Mouse (Mus musculus): Measurements from ENCODE around the gene Slc44a3. TPM values are rescaled to one million over a fixed set of nuclear protein-coding genes. Genes with fewer than 3 reads are reported as not detected.

Slc44a3 gene
- polyA plus RNA-seq, 1 experiment: 0.20 TPM

GRCm38 (mm10) chr3:121570623-121571022 is 38.4 kb upstream of the Slc44a3 start:
- Histone ChIP-seq H3ac (ENCODE audit: control insufficient read depth, insufficient read length, low read depth) (no peak overlapping the region), H3K27me3 (ENCODE audit: control insufficient read depth, insufficient read depth, insufficient read length) (no peaks in the 10 kb centered on the region), H3K79me2 (ENCODE audit: control insufficient read depth, insufficient read depth) (no peaks in the 10 kb centered on the region), H3K4me3 (ENCODE audit: insufficient read depth, poor library complexity, severe bottlenecking) (no peak overlapping the region), H3K36me3 (ENCODE audit: control insufficient read depth, insufficient read depth) (no peaks in the 10 kb centered on the region), H3K79me3 (ENCODE audit: low read depth) (no peaks in the 10 kb centered on the region)
- TF ChIP-seq CEBPB (IDR thresholded peaks at IDR 0.05; ENCODE audit: low read depth): no peak
- TF ChIP-seq MYOD1 (IDR thresholded peaks at IDR 0.05; ENCODE audit: control insufficient read depth, insufficient read length, low read depth): no peak
- TF ChIP-seq CTCF (IDR thresholded peaks at IDR 0.05; ENCODE audit: control insufficient read depth, insufficient read depth, insufficient read length): no peak
- no peak for TF ChIP-seq USF1 (IDR thresholded peaks at IDR 0.05; ENCODE audit: low read depth)
- TF ChIP-seq FOSL1 (IDR thresholded peaks at IDR 0.05; ENCODE audit: insufficient read depth, low read length, poor library complexity, severe bottlenecking): no peak
- TF ChIP-seq MAX (IDR thresholded peaks at IDR 0.05): no peak
- no peak for TF ChIP-seq MYOG (IDR thresholded peaks at IDR 0.05; ENCODE audit: control insufficient read depth, extremely low read depth, insufficient read length)

- Histone ChIP-seq H3K36me3 (ENCODE audit: control insufficient read depth, insufficient read depth) (no peaks in the 10 kb centered on the region), H3K27me3 (ENCODE audit: control insufficient read depth, insufficient read depth, insufficient read length) (no peaks in the 10 kb centered on the region), H3K4me3 (ENCODE audit: insufficient read depth, poor library complexity, severe bottlenecking) (no peak overlapping the region), H3ac (ENCODE audit: control insufficient read depth, insufficient read length, low read depth) (no peak overlapping the region), H3K79me3 (ENCODE audit: low read depth) (no peaks in the 10 kb centered on the region), H3K79me2 (ENCODE audit: control insufficient read depth, insufficient read depth) (no peaks in the 10 kb centered on the region)
- TF ChIP-seq MYOG (IDR thresholded peaks at IDR 0.05; ENCODE audit: control insufficient read depth, extremely low read depth, insufficient read length) (no peak), MYOD1 (IDR thresholded peaks at IDR 0.05; ENCODE audit: control insufficient read depth, insufficient read length, low read depth) (no peak), MAX (IDR thresholded peaks at IDR 0.05) (no peak), FOSL1 (IDR thresholded peaks at IDR 0.05; ENCODE audit: insufficient read depth, low read length, poor library complexity, severe bottlenecking) (no peak), CTCF (IDR thresholded peaks at IDR 0.05; ENCODE audit: control insufficient read depth, insufficient read depth, insufficient read length) (no peak), CEBPB (IDR thresholded peaks at IDR 0.05; ENCODE audit: low read depth) (no peak), USF1 (IDR thresholded peaks at IDR 0.05; ENCODE audit: low read depth) (no peak)
Measured at GRCm38 (mm10) chr3:121569767-121570166, 37.6 kb upstream of the Slc44a3 start.

- H3ac ChIP-seq (ENCODE audit: control insufficient read depth, insufficient read length, low read depth): no peak overlapping the region
- TF ChIP-seq FOSL1 (IDR thresholded peaks at IDR 0.05; ENCODE audit: insufficient read depth, low read length, poor library complexity, severe bottlenecking): no peak
- no peak for TF ChIP-seq MYOD1 (IDR thresholded peaks at IDR 0.05; ENCODE audit: control insufficient read depth, insufficient read length, low read depth)
- H3K36me3 ChIP-seq (ENCODE audit: control insufficient read depth, insufficient read depth): no peaks in the 10 kb centered on the region
- no peaks in the 10 kb centered on the region for H3K79me3 ChIP-seq (ENCODE audit: low read depth)
- no peaks in the 10 kb centered on the region for H3K79me2 ChIP-seq (ENCODE audit: control insufficient read depth, insufficient read depth)
- H3K4me3 ChIP-seq (ENCODE audit: insufficient read depth, poor library complexity, severe bottlenecking): no peak overlapping the region
- no peaks in the 10 kb centered on the region for H3K27me3 ChIP-seq (ENCODE audit: control insufficient read depth, insufficient read depth, insufficient read length)
Measured at GRCm38 (mm10) chr3:121569004-121569403, 36.8 kb upstream of the Slc44a3 start.

GRCm38 (mm10) chr3:121567904-121568303 is 35.7 kb upstream of the Slc44a3 start:
- Histone ChIP-seq H3K79me3 (ENCODE audit: low read depth) (no peaks in the 10 kb centered on the region), H3K27me3 (ENCODE audit: control insufficient read depth, insufficient read depth, insufficient read length) (no peaks in the 10 kb centered on the region), H3K36me3 (ENCODE audit: control insufficient read depth, insufficient read depth) (no peaks in the 10 kb centered on the region), H3K4me3 (ENCODE audit: insufficient read depth, poor library complexity, severe bottlenecking) (no peak overlapping the region), H3ac (ENCODE audit: control insufficient read depth, insufficient read length, low read depth) (no peak overlapping the region), H3K79me2 (ENCODE audit: control insufficient read depth, insufficient read depth) (no peaks in the 10 kb centered on the region)
- no peak for TF ChIP-seq USF1 (IDR thresholded peaks at IDR 0.05; ENCODE audit: low read depth)
- TF ChIP-seq MYOG (IDR thresholded peaks at IDR 0.05; ENCODE audit: control insufficient read depth, extremely low read depth, insufficient read length): no peak
- TF ChIP-seq CTCF (IDR thresholded peaks at IDR 0.05; ENCODE audit: control insufficient read depth, insufficient read depth, insufficient read length): no peak
- no peak for TF ChIP-seq CEBPB (IDR thresholded peaks at IDR 0.05; ENCODE audit: low read depth)
- no peak for TF ChIP-seq MAX (IDR thresholded peaks at IDR 0.05)
- TF ChIP-seq MYOD1 (IDR thresholded peaks at IDR 0.05; ENCODE audit: control insufficient read depth, insufficient read length, low read depth): no peak
- no peak for TF ChIP-seq FOSL1 (IDR thresholded peaks at IDR 0.05; ENCODE audit: insufficient read depth, low read length, poor library complexity, severe bottlenecking)

- H3K27me3 ChIP-seq (ENCODE audit: control insufficient read depth, insufficient read depth, insufficient read length): no peaks in the 10 kb centered on the region
- no peak overlapping the region for H3K4me3 ChIP-seq (ENCODE audit: insufficient read depth, poor library complexity, severe bottlenecking)
- TF ChIP-seq MYOD1 (IDR thresholded peaks at IDR 0.05; ENCODE audit: control insufficient read depth, insufficient read length, low read depth) (no peak), CTCF (IDR thresholded peaks at IDR 0.05; ENCODE audit: control insufficient read depth, insufficient read depth, insufficient read length) (no peak), CEBPB (IDR thresholded peaks at IDR 0.05; ENCODE audit: low read depth) (no peak), MYOG (IDR thresholded peaks at IDR 0.05; ENCODE audit: control insufficient read depth, extremely low read depth, insufficient read length) (no peak), USF1 (IDR thresholded peaks at IDR 0.05; ENCODE audit: low read depth) (peak; percentile 59), MAX (IDR thresholded peaks at IDR 0.05) (no peak), FOSL1 (IDR thresholded peaks at IDR 0.05; ENCODE audit: insufficient read depth, low read length, poor library complexity, severe bottlenecking) (no peak)
- H3K36me3 ChIP-seq (ENCODE audit: control insufficient read depth, insufficient read depth): no peaks in the 10 kb centered on the region
- no peak overlapping the region for H3ac ChIP-seq (ENCODE audit: control insufficient read depth, insufficient read length, low read depth)
- H3K79me3 ChIP-seq (ENCODE audit: low read depth): no peaks in the 10 kb centered on the region
- H3K79me2 ChIP-seq (ENCODE audit: control insufficient read depth, insufficient read depth): no peaks in the 10 kb centered on the region
Measured at GRCm38 (mm10) chr3:121567337-121567900, 35.2 kb upstream of the Slc44a3 start.

- no peak overlapping the region for H3K4me3 ChIP-seq (ENCODE audit: insufficient read depth, poor library complexity, severe bottlenecking)
- no peaks in the 10 kb centered on the region for H3K36me3 ChIP-seq (ENCODE audit: control insufficient read depth, insufficient read depth)
- no peaks in the 10 kb centered on the region for H3K27me3 ChIP-seq (ENCODE audit: control insufficient read depth, insufficient read depth, insufficient read length)
- TF ChIP-seq CEBPB (IDR thresholded peaks at IDR 0.05; ENCODE audit: low read depth): no peak
- TF ChIP-seq MYOG (IDR thresholded peaks at IDR 0.05; ENCODE audit: control insufficient read depth, extremely low read depth, insufficient read length): no peak
- no peak for TF ChIP-seq MAX (IDR thresholded peaks at IDR 0.05)
- TF ChIP-seq FOSL1 (IDR thresholded peaks at IDR 0.05; ENCODE audit: insufficient read depth, low read length, poor library complexity, severe bottlenecking): no peak
- no peak for TF ChIP-seq MYOD1 (IDR thresholded peaks at IDR 0.05; ENCODE audit: control insufficient read depth, insufficient read length, low read depth)
- no peak for TF ChIP-seq CTCF (IDR thresholded peaks at IDR 0.05; ENCODE audit: control insufficient read depth, insufficient read depth, insufficient read length)
- no peak for TF ChIP-seq USF1 (IDR thresholded peaks at IDR 0.05; ENCODE audit: low read depth)
- H3K79me2 ChIP-seq (ENCODE audit: control insufficient read depth, insufficient read depth): no peaks in the 10 kb centered on the region
- H3ac ChIP-seq (ENCODE audit: control insufficient read depth, insufficient read length, low read depth): no peak overlapping the region
- no peaks in the 10 kb centered on the region for H3K79me3 ChIP-seq (ENCODE audit: low read depth)
Measured at GRCm38 (mm10) chr3:121566901-121567300, 34.7 kb upstream of the Slc44a3 start.
